Mouse (Mus musculus): ENCODE results near the gene Gm21680. TPM values are rescaled to one million over a fixed set of nuclear protein-coding genes. Genes with fewer than 3 reads are reported as not detected.

The Gm21680 gene
- polyA plus RNA-seq, 1 experiment, result not detected

Other genes with a start within 250 kb of the Gm21680 start
- gene Actr3b, start 212.7 kb downstream of the Gm21680 start, polyA plus RNA-seq (2012; rRNA removed), result 0.76 and 0.85 TPM in 2 replicates
- not detected in 2 replicates for gene Gm21663, start 30.3 kb downstream of the Gm21680 start, polyA plus RNA-seq (2012; rRNA removed)
- not detected in 2 replicates for gene Gm21671, start 18.2 kb downstream of the Gm21680 start, polyA plus RNA-seq (2012; rRNA removed)
- gene Gm21698, start 16.0 kb upstream of the Gm21680 start, polyA plus RNA-seq (2012; rRNA removed), result not detected in 2 replicates
- gene Gm1979, start 32.1 kb upstream of the Gm21680 start, polyA plus RNA-seq (2012; rRNA removed), result not detected in 2 replicates
- gene Gm5862, start 50.3 kb upstream of the Gm21680 start, polyA plus RNA-seq (2012; rRNA removed), result not detected in 2 replicates
- gene Speer4a, start 66.9 kb upstream of the Gm21680 start, polyA plus RNA-seq (2012; rRNA removed), result not detected in 2 replicates
- not detected in 2 replicates for gene Gm7347, start 85.9 kb upstream of the Gm21680 start, polyA plus RNA-seq (2012; rRNA removed)
- not detected in 2 replicates for gene Gm10471, start 116.6 kb upstream of the Gm21680 start, polyA plus RNA-seq (2012; rRNA removed)
- gene 5031410I06Rik, start 132.7 kb upstream of the Gm21680 start, polyA plus RNA-seq (2012; rRNA removed), result not detected in 2 replicates
- not detected in 2 replicates for gene Gm10220, start 148.8 kb upstream of the Gm21680 start, polyA plus RNA-seq (2012; rRNA removed)

All from spleen, adult 2 months (tissue).